Mouse (Mus musculus) CH12.LX (cell line): ENCODE measurements at regions not wholly inside any gene's neighbourhood (a gene's known extent, or its start where the extent isn't known, plus 50 kb on each side); places are given as distances from the start of the nearest gene placed in this dataset.

ENCODE experiments used
- DNase-seq: peaks from one replicate; pipeline ENCODE4 v3.0.0-alpha.2; 2013; ENCODE audit errors: extremely low read depth
- H3K27ac ChIP-seq: 2 replicates; pipeline ENCODE4 v1.5.1; 2012; ENCODE audit warnings: low read depth, mild to moderate bottlenecking, control low read depth, moderate library complexity; ENCODE audit not compliant: insufficient read depth
- H3K27me3 ChIP-seq: replicated peaks from 2 replicates; pipeline ENCODE3; 2012; ENCODE audit warnings: inconsistent platforms
- H3K36me3 ChIP-seq, 2 experiments: replicated peaks in 1 of 2; 2 replicates each; pipeline versions ENCODE3 to v1.6.1; 2012; ENCODE audit warnings: inconsistent platforms in 1 of 2, low read length in 1 of 2, mild to moderate bottlenecking in 1 of 2, mixed read lengths in 1 of 2, moderate library complexity in 1 of 2; ENCODE audit not compliant: control insufficient read depth in 1 of 2, insufficient read depth in 1 of 2
- H3K4me1 ChIP-seq, 2 experiments: 2 replicates each; pipeline ENCODE4 v1.6.1; 2012; ENCODE audit warnings: inconsistent platforms in 1 of 2, moderate library complexity in 1 of 2; ENCODE audit not compliant: insufficient read depth in 2 of 2, control insufficient read depth in 1 of 2
- H3K4me2 ChIP-seq: 2 replicates; pipeline ENCODE4 v1.6.1; 2012; ENCODE audit warnings: low read depth, mild to moderate bottlenecking, control low read depth; ENCODE audit not compliant: poor library complexity, insufficient read depth, severe bottlenecking
- H3K4me3 ChIP-seq, 3 experiments: fragments of 150-350 bp in 1 of 3; sonication (generic) in 1 of 3; replicated peaks in 1 of 3; 2 replicates each; pipeline versions ENCODE3 to v1.5.1; 2011 to 2012; ENCODE audit warnings: low read depth in 2 of 3, low read length in 2 of 3, mild to moderate bottlenecking in 2 of 3, moderate library complexity in 2 of 3, control low read depth in 1 of 3, improper control_type of control experiment in 1 of 3, inconsistent platforms in 1 of 3, mixed read lengths in 1 of 3; ENCODE audit not compliant: poor library complexity in 1 of 3
- H3K79me2 ChIP-seq: replicated peaks from 2 replicates; pipeline ENCODE4 v1.6.1; 2012; ENCODE audit warnings: mild to moderate bottlenecking, moderate library complexity; ENCODE audit not compliant: control insufficient read depth, poor library complexity, insufficient read depth, severe bottlenecking; ENCODE audit errors: extremely low read depth
- H3K9ac ChIP-seq: 2 replicates; pipeline ENCODE4 v1.6.1; 2012; ENCODE audit warnings: low read depth, mild to moderate bottlenecking, control low read depth, moderate library complexity; ENCODE audit not compliant: insufficient read depth
- H3K9me3 ChIP-seq: replicated peaks from 2 replicates; pipeline ENCODE3; 2012; ENCODE audit warnings: low read length, inconsistent platforms, mixed read lengths
- BHLHE40 ChIP-seq: IDR thresholded peaks from 2 replicates; pipeline ENCODE4 v1.6.1; 2011; ENCODE audit warnings: mild to moderate bottlenecking, low read depth, low read length, improper control_type of control experiment
- CHD1 ChIP-seq: IDR thresholded peaks from 2 replicates; pipeline ENCODE4 v1.6.1; 2012; ENCODE audit warnings: low read depth, low read length, improper control_type of control experiment, inconsistent platforms
- CHD2 ChIP-seq: IDR thresholded peaks from 2 replicates; pipeline ENCODE4 v1.6.1; 2011; ENCODE audit warnings: low read length, improper control_type of control experiment
- CTCF ChIP-seq, 2 experiments: IDR thresholded peaks in 1 of 2; conservative IDR thresholded peaks in 1 of 2; 2 replicates each; pipeline ENCODE4 v1.5.1; 2011 to 2012; ENCODE audit warnings: low read depth in 2 of 2, low read length in 2 of 2, improper control_type of control experiment in 1 of 2, inconsistent platforms in 1 of 2, mild to moderate bottlenecking in 1 of 2, moderate library complexity in 1 of 2
- ETS1 ChIP-seq: conservative IDR thresholded peaks from 2 replicates; pipeline ENCODE4 v1.6.1; 2012; ENCODE audit warnings: low read depth, mild to moderate bottlenecking, inconsistent platforms, low read length, improper control_type of control experiment, moderate library complexity
- HCFC1 ChIP-seq: IDR thresholded peaks from 2 replicates; pipeline ENCODE4 v1.6.1; 2012; ENCODE audit warnings: low read depth, mild to moderate bottlenecking, inconsistent platforms, low read length, improper control_type of control experiment
- KAT2A ChIP-seq: IDR thresholded peaks from 2 replicates; pipeline ENCODE4 v1.6.1; 2012; ENCODE audit warnings: low read length, improper control_type of control experiment, inconsistent platforms; ENCODE audit not compliant: insufficient replicate concordance
- MAX ChIP-seq: IDR thresholded peaks from 2 replicates; pipeline ENCODE4 v1.6.1; 2011; ENCODE audit warnings: low read length, improper control_type of control experiment
- MAZ ChIP-seq: IDR thresholded peaks from 2 replicates; pipeline ENCODE4 v1.6.1; 2012; ENCODE audit warnings: low read depth, mild to moderate bottlenecking, inconsistent platforms, low read length, improper control_type of control experiment, moderate library complexity
- MYC ChIP-seq: IDR thresholded peaks from 2 replicates; pipeline ENCODE4 v1.6.1; 2011; ENCODE audit warnings: low read depth, mild to moderate bottlenecking, improper control_type of control experiment, low read length
- NELFE ChIP-seq: IDR thresholded peaks from 2 replicates; pipeline ENCODE4 v1.6.1; 2011; ENCODE audit warnings: low read depth, low read length, improper control_type of control experiment
- POLR2A ChIP-seq: IDR thresholded peaks from 2 replicates; pipeline ENCODE4 v1.6.1; 2011; ENCODE audit warnings: low read depth, mild to moderate bottlenecking, improper control_type of control experiment, low read length
- POLR2AphosphoS2 ChIP-seq: IDR thresholded peaks from 2 replicates; pipeline ENCODE4 v1.6.1; 2011; ENCODE audit warnings: low read depth, low read length, improper control_type of control experiment
- RAD21 ChIP-seq: IDR thresholded peaks from 2 replicates; pipeline ENCODE4 v1.6.1; 2011; ENCODE audit warnings: low read depth, mild to moderate bottlenecking, low read length, improper control_type of control experiment, moderate library complexity
- SMC3 ChIP-seq: IDR thresholded peaks from 2 replicates; pipeline ENCODE4 v1.6.1; 2011; ENCODE audit warnings: low read depth, low read length, improper control_type of control experiment
- USF1 ChIP-seq: IDR thresholded peaks from 2 replicates; pipeline ENCODE4 v1.6.1; 2014; ENCODE audit warnings: low read depth, mild to moderate bottlenecking, inconsistent platforms, low read length, improper control_type of control experiment
- USF2 ChIP-seq: conservative IDR thresholded peaks from 2 replicates; pipeline ENCODE4 v1.6.1; 2011; ENCODE audit warnings: low read depth, low read length, improper control_type of control experiment
- ZKSCAN1 ChIP-seq: IDR thresholded peaks from 2 replicates; pipeline ENCODE4 v1.6.1; 2012; ENCODE audit warnings: low read depth, inconsistent platforms, low read length, improper control_type of control experiment, borderline replicate concordance
- ZNF384 ChIP-seq: IDR thresholded peaks from 2 replicates; pipeline ENCODE4 v1.6.1; 2012; ENCODE audit warnings: low read depth, low read length, improper control_type of control experiment, inconsistent platforms
- dilution Hi-C: fragments of 300-500 bp; cut with MboI; formaldehyde crosslinking; loops from 2 replicates; pipeline ENCODE4 v1.14.3; 2020; ENCODE audit warnings: low sequenced_read_pairs; ENCODE audit not compliant: extremely low pct_unique_long_range_greater_than_20kb, extremely low pct_ligation_motif_present
- in situ Hi-C: fragments of 300-500 bp; cut with MboI; formaldehyde crosslinking; loops from 3 replicates; pipeline ENCODE4 v1.14.3; 2019; ENCODE audit warnings: low sequenced_read_pairs, low pct_ligation_motif_present, low pct_unique_long_range_greater_than_20kb, mixed read lengths

GRCm38 (mm10) chr6:66012675-66013074 lies 60.3 kb downstream of the 4930544G11Rik start:
- DNase-seq = no peak
- H3K9ac ChIP-seq = no peak overlapping the region
- H3K36me3 ChIP-seq = no peaks in the 10 kb centered on the region
- H3K4me2 ChIP-seq = no peak overlapping the region
- H3K27me3 ChIP-seq = no peaks in the 10 kb centered on the region
- in situ Hi-C loops (no loop called here), dilution Hi-C loops (no loop called here)
- no peak overlapping the region for H3K27ac ChIP-seq
- no peaks in the 10 kb centered on the region for H3K79me2 ChIP-seq
- H3K9me3 ChIP-seq = no peaks in the 10 kb centered on the region
- no peaks in the 10 kb centered on the region for H3K4me1 ChIP-seq
- no peak overlapping the region for H3K4me3 ChIP-seq
- TF ChIP-seq SMC3 = no peak
- TF ChIP-seq ZNF384 = no peak
- no peak for TF ChIP-seq HCFC1
- TF ChIP-seq CTCF (conservative IDR thresholded peaks at IDR 0.05 in 1 of 2, IDR thresholded peaks at IDR 0.05 in 1 of 2; ENCODE audit: low read depth in 2 of 2, low read length in 2 of 2) = no peak
- no peak for TF ChIP-seq KAT2A
- TF ChIP-seq POLR2AphosphoS2 = no peak
- TF ChIP-seq POLR2A = no peak
- TF ChIP-seq MAZ = no peak
- no peak for TF ChIP-seq MAX
- TF ChIP-seq CHD2 = no peak
- no peak for TF ChIP-seq ZKSCAN1
- TF ChIP-seq RAD21 = no peak
- no peak for TF ChIP-seq NELFE
- no peak for TF ChIP-seq ETS1
- no peak for TF ChIP-seq BHLHE40
- TF ChIP-seq CHD1 = no peak
- no peak for TF ChIP-seq USF2

- Histone ChIP-seq H3K79me2 (no peaks in the 10 kb centered on the region), H3K4me2 (no peak overlapping the region), H3K27me3 (no peaks in the 10 kb centered on the region), H3K4me1 (no peaks in the 10 kb centered on the region), H3K9me3 (no peaks in the 10 kb centered on the region), H3K27ac (no peak overlapping the region), H3K4me3 (no peak overlapping the region), H3K9ac (no peak overlapping the region), H3K36me3 (no peaks in the 10 kb centered on the region)
- in situ Hi-C loops = no loop called here
- DNase-seq = no peak
- TF ChIP-seq MYC (no peak), USF1 (no peak)
- dilution Hi-C loops = no loop called here
Observed at GRCm38 (mm10) chr6:66023531-66023930, 71.1 kb downstream of the 4930544G11Rik start.
